ENCODE assay signal across 8 mouse cellular contexts in the genomic region with DNA sequence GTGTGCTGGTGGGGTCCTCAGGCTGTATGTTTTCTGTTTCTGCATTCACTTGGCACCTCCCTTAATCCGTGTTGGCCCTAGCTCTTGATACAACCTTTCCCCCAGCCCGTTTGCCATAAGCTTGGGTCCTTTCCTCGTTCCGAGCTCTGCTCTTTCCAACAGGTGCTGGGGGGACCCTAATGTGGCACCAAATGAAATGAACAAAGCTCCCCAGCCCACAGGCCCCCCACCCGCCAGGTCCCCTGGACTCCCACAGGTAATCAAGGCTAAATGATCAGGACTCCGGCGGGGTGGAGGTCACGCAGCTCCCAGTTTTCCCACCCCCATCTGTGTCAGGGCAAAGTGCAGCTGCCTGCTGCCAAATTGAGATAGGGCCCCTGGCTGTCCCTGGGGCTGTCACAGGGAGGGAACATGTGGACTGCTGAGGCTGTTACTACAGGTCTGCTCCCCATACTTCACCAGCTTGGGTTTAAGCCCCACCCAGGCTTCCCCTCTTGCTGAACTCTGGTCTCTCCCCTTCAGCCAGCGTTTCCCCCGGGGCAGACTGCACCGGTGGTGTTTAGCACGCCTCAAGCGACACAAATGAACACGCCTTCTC. TPM values are rescaled to one million over a fixed set of nuclear protein-coding genes. Genes with fewer than 3 reads are reported as not detected.
DNase-seq lines count a peak whose midpoint lies in the region; ATAC-seq and TF ChIP-seq lines count a peak whose summit lies in the region.

No protein-coding gene starts in this region.

- no peaks in the 10 kb centered on the region for H3K27me3 ChIP-seq in heart, embryonic 13.5 days (replicated peaks)
- no peaks in the 10 kb centered on the region for H3K27me3 ChIP-seq in midbrain, embryonic 14.5 days (ENCODE audit: control insufficient read depth, insufficient read depth, low read length)

- TF ChIP-seq CTCF in layer of hippocampus, adult 2 months (conservative IDR thresholded peaks at IDR 0.05): no peak

- H3K9me3 ChIP-seq in heart, embryonic 13.5 days: no peaks in the 10 kb centered on the region
- H3K9me3 ChIP-seq in midbrain, embryonic 14.5 days (ENCODE audit: control insufficient read depth, low read length): no peaks in the 10 kb centered on the region

- WGBS in heart, embryonic 13.5 days: 4% methylated on average over 14 of the region's 14 CpGs
- WGBS in midbrain, embryonic 14.5 days: 23% methylated on average over 14 of the region's 14 CpGs

- H3K4me3 ChIP-seq in layer of hippocampus, adult 2 months: peak overlapping the region; percentile 84
- H3K4me3 ChIP-seq in heart, embryonic 13.5 days: peak overlapping the region; percentile 93
- peak overlapping the region; percentile 93 for H3K4me3 ChIP-seq in midbrain, embryonic 14.5 days (replicated peaks; ENCODE audit: low read depth, low read length)

- H3K36me3 ChIP-seq in heart, embryonic 13.5 days: peaks cover 48% of the 10 kb centered on the region
- H3K36me3 ChIP-seq in midbrain, embryonic 14.5 days (ENCODE audit: control insufficient read depth, insufficient read depth, low read length): peaks cover 40% of the 10 kb centered on the region

- no peak for ATAC-seq in heart, embryonic 13.5 days (ENCODE audit: extremely low read depth, insufficient number of reproducible peaks, low FRiP score, low TSS enrichment)
- no peak for ATAC-seq in midbrain, embryonic 14.5 days (ENCODE audit: low FRiP score, low TSS enrichment)

- peaks cover 40% of the 10 kb centered on the region for H3K4me1 ChIP-seq in heart, embryonic 13.5 days
- peaks cover 11% of the 10 kb centered on the region for H3K4me1 ChIP-seq in midbrain, embryonic 14.5 days (ENCODE audit: control insufficient read depth, insufficient read depth, low read length)

- DNase-seq in layer of hippocampus, adult 2 months (ENCODE audit: low spot score in 2 of 2): no peak
- DNase-seq in layer of hippocampus, adult 9-11 months: no peak
- peak; percentile 57 for DNase-seq in cerebellum, adult 9-10 months
- peak; percentile 55 for DNase-seq in kidney, postnatal 10 days
- peak; percentile 3 for DNase-seq in midbrain, embryonic 14.5 days
- DNase-seq in thymus, postnatal 14 days: peak; percentile 47
- DNase-seq in layer of hippocampus, adult 11-12 months (ENCODE audit: low spot score): no peak

- H3K4me2 ChIP-seq in heart, embryonic 13.5 days: peak overlapping the region; percentile 98
- peak overlapping the region; percentile 98 for H3K4me2 ChIP-seq in midbrain, embryonic 14.5 days (ENCODE audit: low read length)

- H3K9ac ChIP-seq in heart, embryonic 13.5 days: peak overlapping the region; percentile 99
- H3K9ac ChIP-seq in midbrain, embryonic 14.5 days (replicated peaks; ENCODE audit: low read length): peak overlapping the region; percentile 94

- peak overlapping the region; percentile 86 for H3K27ac ChIP-seq in layer of hippocampus, adult 2 months
- H3K27ac ChIP-seq in heart, embryonic 13.5 days (replicated peaks): peak overlapping the region; percentile 97
- H3K27ac ChIP-seq in midbrain, embryonic 14.5 days (replicated peaks; ENCODE audit: low read depth, low read length): peak overlapping the region; percentile 87; the same call in 1 of the 2 replicates

RNA-seq across cellular contexts. Expression of gene Eif4g1, which starts 5.7 kb away (rescaled TPM):
- total RNA-seq in layer of hippocampus, adult 2 months (2021): 100 to 1,000 TPM; 283 to 297 TPM
- 129 TPM in 2 replicates for polyA plus RNA-seq in heart, embryonic 13.5 days (2015; fragmentation: Nextera tagmentation; extraction: Ambion mirVana)
- 117 and 123 TPM in 2 replicates for polyA plus RNA-seq in midbrain, embryonic 14.5 days (2014; fragmentation: Nextera tagmentation; extraction: Ambion mirVana)

RNA-seq across cellular contexts. Expression of gene Fam131a, which starts 19.2 kb away (rescaled TPM):
- total RNA-seq in layer of hippocampus, adult 2 months (2021): 100 to 1,000 TPM; 450 to 457 TPM
- polyA plus RNA-seq in heart, embryonic 13.5 days (2015; fragmentation: Nextera tagmentation; extraction: Ambion mirVana): 5.1 and 6.0 TPM in 2 replicates
- 45.3 and 50.1 TPM in 2 replicates for polyA plus RNA-seq in midbrain, embryonic 14.5 days (2014; fragmentation: Nextera tagmentation; extraction: Ambion mirVana)

RNA-seq across cellular contexts. Expression of gene Psmd2, which starts 22.4 kb away (rescaled TPM):
- 100 to 1,000 TPM; 208 to 213 TPM for total RNA-seq in layer of hippocampus, adult 2 months (2021)
- 245 TPM in 2 replicates for polyA plus RNA-seq in heart, embryonic 13.5 days (2015; fragmentation: Nextera tagmentation; extraction: Ambion mirVana)
- 277 and 366 TPM in 2 replicates for polyA plus RNA-seq in midbrain, embryonic 14.5 days (2014; fragmentation: Nextera tagmentation; extraction: Ambion mirVana)

RNA-seq across cellular contexts. Expression of gene Polr2h, which starts 43.7 kb away (rescaled TPM):
- total RNA-seq in layer of hippocampus, adult 2 months (2021): 10 to 100 TPM; 26.1 TPM
- polyA plus RNA-seq in heart, embryonic 13.5 days (2015; fragmentation: Nextera tagmentation; extraction: Ambion mirVana): 52.6 and 56.2 TPM in 2 replicates
- 89.6 and 95.7 TPM in 2 replicates for polyA plus RNA-seq in midbrain, embryonic 14.5 days (2014; fragmentation: Nextera tagmentation; extraction: Ambion mirVana)

RNA-seq across cellular contexts. Expression of gene Clcn2, which starts 43.7 kb away (rescaled TPM):
- 10 to 100 TPM; 74.2 to 79.5 TPM for total RNA-seq in layer of hippocampus, adult 2 months (2021)
- polyA plus RNA-seq in heart, embryonic 13.5 days (2015; fragmentation: Nextera tagmentation; extraction: Ambion mirVana): 3.9 and 4.3 TPM in 2 replicates
- 27.2 and 30.9 TPM in 2 replicates for polyA plus RNA-seq in midbrain, embryonic 14.5 days (2014; fragmentation: Nextera tagmentation; extraction: Ambion mirVana)

Comparison
In these comparisons a context has a peak if more than half of its experiments do, and no peak if none do; other contexts are left out.
1. DNase-seq: peak in cerebellum, adult 9-10 months (single experiment), kidney, postnatal 10 days (single experiment), midbrain, embryonic 14.5 days (single experiment) and thymus, postnatal 14 days (single experiment); none in layer of hippocampus, adult 2 months (0 of 2), layer of hippocampus, adult 9-11 months (single experiment) and layer of hippocampus, adult 11-12 months (single experiment).
2. Peak in every context shown above with its lines, with median percentiles within 50 percentile points of each other: H3K27ac ChIP-seq and H3K4me3 ChIP-seq.